ENCODE assay signal across 12 mouse cellular contexts in genomic region chr5:137301253-137301652, GRCm38 (mm10). TPM values are rescaled to one million over a fixed set of nuclear protein-coding genes. Genes with fewer than 3 reads are reported as not detected.
DNase-seq lines count a peak whose midpoint lies in the region; TF ChIP-seq lines count a peak whose summit lies in the region.
"Had no signal": no experiment of that assay in that cellular context is flagged by ENCODE, and none has a peak within 500 bp of the region (broad histone marks: within the 10 kb centered on the region; RNA-seq: fewer than 3 reads in every experiment).

No protein-coding gene starts in this region.

- peaks cover 5% of the 10 kb centered on the region for H3K36me3 ChIP-seq in kidney, adult 2 months (ENCODE audit: control insufficient read depth, insufficient read depth, low read length)
- H3K36me3 ChIP-seq in E14TG2a.4 (ENCODE audit: insufficient read depth, low read length): peaks cover 98% of the 10 kb centered on the region

- WGBS in kidney, adult 2 months: 68% methylated on average over 21 of the region's 21 CpGs

- H3K27ac ChIP-seq in kidney, adult 2 months (ENCODE audit: insufficient read depth, low read depth, low read length): no peak overlapping the region
- H3K27ac ChIP-seq: heart, embryonic 10.5 days; liver, embryonic 13.5 days; neural tube, embryonic 12.5 days had no signal

- TF ChIP-seq CTCF in kidney, adult 2 months (conservative IDR thresholded peaks at IDR 0.05; ENCODE audit: insufficient read depth, insufficient read length, low read depth, low read length): no peak
- TF ChIP-seq CTCF in E14TG2a.4 (conservative IDR thresholded peaks at IDR 0.05; ENCODE audit: low read length): no peak

- TF ChIP-seq POLR2A in kidney, adult 2 months (IDR thresholded peaks at IDR 0.05; ENCODE audit: low read depth, low read length): no peak

- H3K4me1 ChIP-seq in kidney, adult 2 months (ENCODE audit: control insufficient read depth, insufficient read depth, low read length): peaks cover 7% of the 10 kb centered on the region; the same call in 1 of the 2 replicates
- peaks cover 88% of the 10 kb centered on the region for H3K4me1 ChIP-seq in E14TG2a.4 (replicated peaks; ENCODE audit: low read depth, low read length)

- no peaks in the 10 kb centered on the region for H3K9me3 ChIP-seq in E14TG2a.4 (ENCODE audit: low read length)
- H3K9me3 ChIP-seq: heart, embryonic 10.5 days; liver, embryonic 13.5 days; neural tube, embryonic 12.5 days had no signal

- H3K4me3 ChIP-seq in kidney, adult 2 months (ENCODE audit: insufficient read depth, low read depth, low read length): no peak overlapping the region
- H3K4me3 ChIP-seq in E14TG2a.4 (replicated peaks; ENCODE audit: low read length): peak overlapping the region; percentile 29; the same call in 1 of the 2 replicates
- H3K4me3 ChIP-seq: heart, embryonic 10.5 days; liver, embryonic 13.5 days; neural tube, embryonic 12.5 days had no signal

- intact Hi-C loops in left cerebral cortex, postnatal 25 days (cut with DNase I): no loop called here

- H3K27me3 ChIP-seq in kidney, adult 2 months (replicated peaks; ENCODE audit: control insufficient read depth, insufficient read depth, low read length): no peaks in the 10 kb centered on the region
- no peaks in the 10 kb centered on the region for H3K27me3 ChIP-seq in E14TG2a.4 (ENCODE audit: insufficient read depth, low read length)
- H3K27me3 ChIP-seq: liver, embryonic 13.5 days; neural tube, embryonic 12.5 days had no signal

- peak; percentile 79 for DNase-seq in adrenal gland, postnatal 10 days
- DNase-seq in adrenal gland, postnatal 4 days (ENCODE audit: low spot score in 2 of 2): no peak
- peak; percentile 56 for DNase-seq in kidney, adult 2 months
- no peak for DNase-seq in kidney, adult 11 months
- peak; percentile 37 to 72 for DNase-seq in kidney, postnatal 25 days
- DNase-seq in layer of hippocampus, postnatal 14 days (ENCODE audit: low spot score in 2 of 2): no peak
- DNase-seq in left cerebral cortex, postnatal 25 days (ENCODE audit: low spot score in 2 of 2): no peak
- DNase-seq: liver, embryonic 13.5 days; spleen, adult 18-20 months had no signal

RNA-seq across cellular contexts. Expression of gene Srrt, which starts 6.2 kb away (rescaled TPM):
- 100 to 1,000 TPM; 130 to 173 TPM for total RNA-seq in adrenal gland, postnatal 10 days (2021)
- total RNA-seq in adrenal gland, postnatal 4 days (2021): 100 to 1,000 TPM; 236 to 269 TPM
- polyA plus RNA-seq in kidney, adult 2 months (2012; rRNA removed): 83.0 and 86.9 TPM in 2 replicates
- 100 to 1,000 TPM; 189 to 217 TPM for total RNA-seq in layer of hippocampus, postnatal 14 days (2021)
- total RNA-seq in left cerebral cortex, postnatal 25 days (2021): 100 to 1,000 TPM; 176 to 178 TPM

RNA-seq across cellular contexts. Expression of gene Ufsp1, which starts 6.8 kb away (rescaled TPM):
- total RNA-seq in adrenal gland, postnatal 10 days (2021): 10 to 100 TPM in 1 of 2 experiments, 1 to 10 TPM in 1; 7.6 to 11.5 TPM
- total RNA-seq in adrenal gland, postnatal 4 days (2021): 10 to 100 TPM; 10.6 to 11.0 TPM
- polyA plus RNA-seq in kidney, adult 2 months (2012; rRNA removed): 17.3 and 18.4 TPM in 2 replicates
- 10 to 100 TPM; 18.0 to 19.9 TPM for total RNA-seq in layer of hippocampus, postnatal 14 days (2021)
- total RNA-seq in left cerebral cortex, postnatal 25 days (2021): 10 to 100 TPM in 1 of 2 experiments, 1 to 10 TPM in 1; 9.8 to 13.3 TPM

RNA-seq across cellular contexts. Expression of gene Trip6, which starts 13.0 kb away (rescaled TPM):
- 10 to 100 TPM; 33.6 to 36.8 TPM for total RNA-seq in adrenal gland, postnatal 10 days (2021)
- 10 to 100 TPM; 60.0 to 61.2 TPM for total RNA-seq in adrenal gland, postnatal 4 days (2021)
- polyA plus RNA-seq in kidney, adult 2 months (2012; rRNA removed): 53.2 and 60.2 TPM in 2 replicates
- 1 to 10 TPM; 4.6 to 6.0 TPM for total RNA-seq in layer of hippocampus, postnatal 14 days (2021)
- 1 to 10 TPM; 4.3 to 5.9 TPM for total RNA-seq in left cerebral cortex, postnatal 25 days (2021)

RNA-seq across cellular contexts. Expression of gene Ache, which starts 13.9 kb away (rescaled TPM):
- total RNA-seq in adrenal gland, postnatal 10 days (2021): 10 to 100 TPM; 11.6 to 21.3 TPM
- 10 to 100 TPM; 12.5 to 20.2 TPM for total RNA-seq in adrenal gland, postnatal 4 days (2021)
- 4.7 and 5.1 TPM in 2 replicates for polyA plus RNA-seq in kidney, adult 2 months (2012; rRNA removed)
- total RNA-seq in layer of hippocampus, postnatal 14 days (2021): 100 to 1,000 TPM in 1 of 2 experiments, 10 to 100 TPM in 1; 85.6 to 100 TPM
- total RNA-seq in left cerebral cortex, postnatal 25 days (2021): 10 to 100 TPM; 54.9 to 63.3 TPM

RNA-seq across cellular contexts. Expression of gene Slc12a9, which starts 32.1 kb away (rescaled TPM):
- 10 to 100 TPM in 1 of 2 experiments, 1 to 10 TPM in 1; 9.2 to 12.6 TPM for total RNA-seq in adrenal gland, postnatal 10 days (2021)
- 10 to 100 TPM; 16.3 to 19.4 TPM for total RNA-seq in adrenal gland, postnatal 4 days (2021)
- polyA plus RNA-seq in kidney, adult 2 months (2012; rRNA removed): 21.6 and 25.9 TPM in 2 replicates
- total RNA-seq in layer of hippocampus, postnatal 14 days (2021): 10 to 100 TPM; 29.7 to 35.5 TPM
- total RNA-seq in left cerebral cortex, postnatal 25 days (2021): 10 to 100 TPM; 21.3 to 23.2 TPM

Comparison
In these comparisons a context has a peak if more than half of its experiments do, and no peak if none do; other contexts are left out.
1. DNase-seq: peak in adrenal gland, postnatal 10 days (single experiment), kidney, adult 2 months (single experiment) and kidney, postnatal 25 days (2 of 2); none in adrenal gland, postnatal 4 days (0 of 2), kidney, adult 11 months (single experiment), layer of hippocampus, postnatal 14 days (0 of 2) and left cerebral cortex, postnatal 25 days (0 of 2).
2. RNA of gene Trip6, which starts 13.0 kb away (total RNA-seq): 60.0 to 61.2 TPM in adrenal gland, postnatal 4 days and 33.6 to 36.8 TPM in adrenal gland, postnatal 10 days; 4.6 to 6.0 TPM in layer of hippocampus, postnatal 14 days and 4.3 to 5.9 TPM in left cerebral cortex, postnatal 25 days; every median in the first group is over 4 times any median in the second.